Mouse (Mus musculus): Measurements from ENCODE around the gene Bpi. TPM values are rescaled to one million over a fixed set of nuclear protein-coding genes. Genes with fewer than 3 reads are reported as not detected.

The Bpi gene
- polyA plus RNA-seq (2017; shearing (Covaris generic)): not detected

GRCm38 (mm10) chr2:158258005-158258418 lies at the start of gene Bpi:
TSS of gene Bpi (plus strand) at chr2:158258094.

GRCm38 (mm10) chr2:158228670-158229502 lies 29.0 kb upstream of the Bpi start, which contains the start of gene D630003M21Rik:
TSS of gene D630003M21Rik (minus strand) at chr2:158229222.

GRCm38 (mm10) chr2:158305948-158306695 lies 48.2 kb downstream of the Bpi start, which contains the start of gene Lbp:
TSS of gene Lbp (plus strand) at chr2:158306493.

Other genes with a start within 250 kb of the Bpi start
- 16.3 TPM for gene Tti1, start 229.7 kb upstream of the Bpi start, polyA plus RNA-seq (2017; shearing (Covaris generic))
- 28.5 TPM for gene Rprd1b, start 229.6 kb upstream of the Bpi start, polyA plus RNA-seq (2017; shearing (Covaris generic))
- gene Tgm2, start 111.7 kb upstream of the Bpi start, polyA plus RNA-seq (2017; shearing (Covaris generic)): 1.2 TPM
- gene D630003M21Rik, start 28.9 kb upstream of the Bpi start, polyA plus RNA-seq (2017; shearing (Covaris generic)): not detected
- gene Lbp, start 48.4 kb downstream of the Bpi start, polyA plus RNA-seq (2017; shearing (Covaris generic)): 2.2 TPM
- gene Snhg11, start 117.5 kb downstream of the Bpi start, polyA plus RNA-seq (2017; shearing (Covaris generic)): 0.09 TPM
- 39.7 TPM for gene Ralgapb, start 151.8 kb downstream of the Bpi start, polyA plus RNA-seq (2017; shearing (Covaris generic))
- gene Adig, start 244.5 kb downstream of the Bpi start, polyA plus RNA-seq (2017; shearing (Covaris generic)): not detected

Data from effector memory CD4-positive, alpha-beta T cell, adult 5 months (primary cell).